ENCODE assay signal across 26 mouse cellular contexts in genomic region chr14:79047956-79048355, GRCm38 (mm10).
DNase-seq lines count a peak whose midpoint lies in the region; ATAC-seq and TF ChIP-seq lines count a peak whose summit lies in the region.
"Had no signal": no experiment of that assay in that cellular context is flagged by ENCODE, and none has a peak within 500 bp of the region (broad histone marks: within the 10 kb centered on the region; RNA-seq: fewer than 3 reads in every experiment).

No protein-coding gene starts in this region.

- ATAC-seq in liver, embryonic 11.5 days (replicated peaks; ENCODE audit: low FRiP score) = no peak
- ATAC-seq: CD4-positive, CD25-positive, alpha-beta regulatory T cell, adult 4 months; forebrain, embryonic 14.5 days; forebrain, postnatal 0 days; hindbrain, embryonic 16.5 days had no signal

- H3K4me3 ChIP-seq in liver, adult 2 months (ENCODE audit: insufficient read depth, low read depth, low read length) = no peak overlapping the region
- H3K4me3 ChIP-seq in liver, embryonic 11.5 days (ENCODE audit: low read depth, low read length) = no peak overlapping the region
- H3K4me3 ChIP-seq: embryonic facial prominence, embryonic 12.5 days; embryonic facial prominence, embryonic 15.5 days; gastrocnemius, adult 2 months; heart, embryonic 10.5 days; heart, embryonic 13.5 days; hindbrain, embryonic 10.5 days; hindbrain, embryonic 13.5 days had no signal

- DNase-seq in kidney, adult 11 months = peak; percentile 25
- DNase-seq in kidney, adult 18-20 months = no peak
- DNase-seq in kidney, adult 9 months = peak; percentile 23
- DNase-seq in kidney, postnatal 10 days = no peak
- DNase-seq in liver, adult 2 months (ENCODE audit: extremely low read depth, low read depth, low spot score) = peak; percentile 96
- no peak for DNase-seq in liver, embryonic 11.5 days (ENCODE audit: low spot score)
- no peak for DNase-seq in spleen, postnatal 10 days (ENCODE audit: low spot score in 2 of 2)
- DNase-seq: adrenal gland, adult 2 months; adrenal gland, postnatal 14 days; cerebellum, adult 11 months; cerebellum, adult 2 months; cerebellum, adult 9-11 months; cerebellum, postnatal 25 days; forebrain, postnatal 0 days; gastrocnemius, adult 2 months; gastrocnemius, postnatal 14 days; heart, postnatal 36 days had no signal

- no peak overlapping the region for H3K4me2 ChIP-seq in liver, embryonic 11.5 days
- H3K4me2 ChIP-seq: embryonic facial prominence, embryonic 12.5 days; embryonic facial prominence, embryonic 15.5 days; heart, embryonic 13.5 days; hindbrain, embryonic 13.5 days had no signal

- H3K4me1 ChIP-seq in liver, adult 2 months (ENCODE audit: control insufficient read depth, insufficient read depth, low read length) = peaks cover 10% of the 10 kb centered on the region
- H3K4me1 ChIP-seq in liver, embryonic 11.5 days (replicated peaks; ENCODE audit: control insufficient read depth, insufficient read depth, low read length) = no peaks in the 10 kb centered on the region
- H3K4me1 ChIP-seq: embryonic facial prominence, embryonic 12.5 days; heart, embryonic 10.5 days; heart, embryonic 13.5 days; hindbrain, embryonic 10.5 days had no signal

- H3K36me3 ChIP-seq in liver, adult 2 months (ENCODE audit: control insufficient read depth, insufficient read depth, low read length) = peaks cover 26% of the 10 kb centered on the region
- no peaks in the 10 kb centered on the region for H3K36me3 ChIP-seq in liver, embryonic 11.5 days (ENCODE audit: control insufficient read depth, insufficient read depth, low read length)
- H3K36me3 ChIP-seq: embryonic facial prominence, embryonic 12.5 days; embryonic facial prominence, embryonic 15.5 days; heart, embryonic 10.5 days; hindbrain, embryonic 10.5 days; hindbrain, embryonic 13.5 days had no signal

- TF ChIP-seq CTCF in liver, adult 2 months (IDR thresholded peaks at IDR 0.05; ENCODE audit: low read depth, low read length) = no peak

- peak overlapping the region; percentile 71 for H3K27ac ChIP-seq in liver, adult 2 months (replicated peaks; ENCODE audit: insufficient read depth, low read depth, low read length)
- no peak overlapping the region for H3K27ac ChIP-seq in liver, embryonic 11.5 days (ENCODE audit: low read depth, low read length)
- H3K27ac ChIP-seq: embryonic facial prominence, embryonic 12.5 days; embryonic facial prominence, embryonic 15.5 days; gastrocnemius, adult 2 months; heart, embryonic 10.5 days; heart, embryonic 13.5 days; hindbrain, embryonic 10.5 days; hindbrain, embryonic 13.5 days had no signal

- H3K27me3 ChIP-seq in liver, adult 2 months (ENCODE audit: control insufficient read depth, insufficient read depth, low read length) = no peaks in the 10 kb centered on the region
- no peaks in the 10 kb centered on the region for H3K27me3 ChIP-seq in liver, embryonic 11.5 days (replicated peaks; ENCODE audit: control insufficient read depth, insufficient read depth, low read length)
- H3K27me3 ChIP-seq: embryonic facial prominence, embryonic 12.5 days; embryonic facial prominence, embryonic 15.5 days; heart, embryonic 13.5 days; hindbrain, embryonic 13.5 days had no signal

- no peak overlapping the region for H3K9ac ChIP-seq in liver, adult 2 months (ENCODE audit: low read depth, low read length)
- no peak overlapping the region for H3K9ac ChIP-seq in liver, embryonic 11.5 days (ENCODE audit: low read depth, low read length)
- H3K9ac ChIP-seq: embryonic facial prominence, embryonic 12.5 days; embryonic facial prominence, embryonic 15.5 days; forebrain, postnatal 0 days; heart, embryonic 13.5 days; hindbrain, embryonic 13.5 days had no signal

- TF ChIP-seq POLR2A in liver, adult 2 months (IDR thresholded peaks at IDR 0.05; ENCODE audit: extremely low read depth, insufficient read depth, low read length) = no peak

- 19% methylated on average over 6 of the region's 6 CpGs for WGBS in liver, adult 2 months
- WGBS in liver, embryonic 11.5 days = 78% methylated on average over 6 of the region's 6 CpGs

- no peaks in the 10 kb centered on the region for H3K9me3 ChIP-seq in liver, embryonic 11.5 days (ENCODE audit: control insufficient read depth, low read length)
- H3K9me3 ChIP-seq: embryonic facial prominence, embryonic 12.5 days; embryonic facial prominence, embryonic 15.5 days; heart, embryonic 10.5 days; heart, embryonic 13.5 days; hindbrain, embryonic 10.5 days; hindbrain, embryonic 13.5 days had no signal

- H3K79me2 ChIP-seq in liver, adult 2 months (ENCODE audit: control insufficient read depth, insufficient read depth, low read length) = no peaks in the 10 kb centered on the region

Comparison
In these comparisons a context has a peak if more than half of its experiments do, and no peak if none do; other contexts are left out.
1. DNase-seq: peak in kidney, adult 11 months (single experiment), kidney, adult 9 months (single experiment) and liver, adult 2 months (single experiment); none in kidney, adult 18-20 months (single experiment), kidney, postnatal 10 days (single experiment), liver, embryonic 11.5 days (single experiment) and spleen, postnatal 10 days (0 of 2).